Mouse (Mus musculus): ENCODE results near the gene Pcsk2.

Gene Pcsk2

DNA sequence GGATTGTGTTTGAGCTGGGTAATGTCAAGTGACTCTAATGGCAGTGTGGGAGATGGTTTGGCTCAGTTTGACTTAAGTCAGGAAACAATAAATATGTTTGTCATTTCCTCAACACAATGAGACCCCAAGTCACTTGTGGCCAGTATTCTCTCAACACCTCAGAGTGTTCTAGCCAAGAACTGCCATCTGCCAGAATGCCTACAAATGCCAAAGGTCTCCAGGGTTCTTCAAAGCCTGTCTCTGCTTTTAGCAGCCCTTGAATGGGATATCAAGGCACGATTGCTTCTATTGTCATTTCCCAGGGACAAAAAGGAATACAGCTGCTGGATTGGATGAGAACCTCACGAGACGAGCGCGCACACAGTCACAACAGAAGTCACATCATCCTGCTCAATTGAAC, 100.0 kb downstream of the Pcsk2 start:
- DNase-seq: no peak

DNA sequence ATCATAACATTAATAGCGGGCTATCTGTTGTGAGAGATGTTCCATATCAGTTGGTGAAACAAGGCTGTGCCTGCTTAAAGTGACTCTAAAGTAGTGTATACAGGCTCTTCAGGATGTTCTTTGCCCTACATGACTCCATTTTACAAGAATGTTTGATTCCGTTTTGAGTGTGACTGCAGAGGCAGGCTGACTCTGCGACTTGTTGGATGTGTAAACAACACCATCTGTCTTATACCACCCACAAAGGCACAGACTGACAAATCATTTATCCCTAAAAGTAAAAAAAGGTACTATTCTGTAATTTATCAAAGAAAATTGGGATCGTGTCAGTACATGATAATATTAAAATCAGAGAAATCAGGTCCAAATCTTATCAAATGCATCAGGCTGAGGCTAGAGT, 108.7 kb downstream of the Pcsk2 start:
- DNase-seq: no peak

DNA sequence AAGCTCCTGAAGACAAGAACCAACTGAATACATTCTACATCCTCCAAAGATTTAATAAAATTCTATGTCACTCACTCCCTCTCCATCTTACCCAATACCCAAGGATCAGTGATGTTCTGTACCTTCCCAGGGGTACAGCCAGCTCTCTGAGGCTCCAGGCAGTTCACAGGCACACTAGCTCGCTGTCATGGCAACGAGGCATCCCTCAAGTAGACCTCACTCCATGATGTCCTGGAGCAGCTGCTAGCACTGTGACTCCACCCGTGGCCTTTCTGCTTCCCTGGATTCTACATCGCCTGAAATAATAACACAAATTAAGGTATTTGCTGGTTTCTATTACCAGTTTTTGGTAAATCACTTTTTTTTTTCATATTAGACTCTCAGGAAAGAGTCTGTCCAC, 111.0 kb downstream of the Pcsk2 start:
- DNase-seq: no peak

DNA sequence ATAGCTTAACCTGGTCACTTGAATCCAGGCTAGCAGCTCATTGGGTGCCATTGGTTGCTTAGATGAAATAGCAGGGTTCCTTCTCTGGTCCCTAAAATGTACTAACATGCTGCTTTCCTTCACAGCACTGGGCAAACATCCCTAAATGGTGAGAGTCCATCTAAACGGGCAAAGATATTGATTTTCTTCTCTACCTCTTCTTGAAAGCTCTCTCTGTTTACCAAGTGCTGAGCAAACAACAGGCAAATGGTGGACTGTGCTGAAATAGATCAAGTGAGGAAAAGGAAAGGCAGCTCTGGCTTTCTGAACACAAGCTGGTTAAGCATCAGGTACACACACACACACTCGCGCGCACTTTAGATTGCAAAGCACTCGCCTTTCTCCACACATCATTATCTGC, 120.8 kb downstream of the Pcsk2 start:
- DNase-seq: no peak

DNA sequence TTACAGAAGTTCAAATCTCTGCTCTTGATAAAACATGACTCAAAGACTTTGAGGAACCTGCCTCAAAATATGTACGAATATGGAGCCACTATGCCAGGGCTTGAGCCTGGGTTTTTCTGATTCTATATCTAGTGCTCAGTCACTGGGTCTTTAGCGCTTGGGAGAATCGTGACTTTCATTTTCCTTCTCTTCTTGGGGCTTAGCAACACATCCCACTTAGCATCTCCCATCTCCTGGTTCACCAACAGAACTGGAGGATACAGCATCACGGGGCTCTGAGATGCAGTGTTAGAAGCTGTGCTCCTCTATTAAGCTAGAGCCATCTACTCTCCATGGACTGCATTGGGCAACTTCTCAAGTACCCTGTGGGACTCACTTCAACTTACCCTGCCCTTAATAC, 131.9 kb downstream of the Pcsk2 start:
- DNase-seq: no peak

DNA sequence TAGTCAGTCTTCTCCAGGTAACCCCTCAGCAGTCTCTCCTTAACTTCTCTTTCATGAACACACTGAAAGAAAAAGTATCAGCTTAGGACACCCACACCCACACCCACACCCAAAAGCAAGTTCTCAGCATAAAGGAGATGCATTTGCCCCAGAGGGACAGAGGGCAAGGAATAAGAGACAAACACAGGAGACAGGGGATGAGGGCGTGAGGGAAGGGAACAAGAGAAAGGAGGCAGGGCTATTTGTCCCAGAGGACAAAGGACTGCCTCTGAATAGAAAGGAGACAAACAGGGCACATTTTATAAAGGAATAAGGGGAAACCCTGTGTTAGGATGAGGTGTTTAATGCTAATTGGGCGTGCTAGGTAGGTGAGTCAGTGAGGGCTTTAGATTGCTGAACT, 133.6 kb downstream of the Pcsk2 start:
- no peak for DNase-seq

DNA sequence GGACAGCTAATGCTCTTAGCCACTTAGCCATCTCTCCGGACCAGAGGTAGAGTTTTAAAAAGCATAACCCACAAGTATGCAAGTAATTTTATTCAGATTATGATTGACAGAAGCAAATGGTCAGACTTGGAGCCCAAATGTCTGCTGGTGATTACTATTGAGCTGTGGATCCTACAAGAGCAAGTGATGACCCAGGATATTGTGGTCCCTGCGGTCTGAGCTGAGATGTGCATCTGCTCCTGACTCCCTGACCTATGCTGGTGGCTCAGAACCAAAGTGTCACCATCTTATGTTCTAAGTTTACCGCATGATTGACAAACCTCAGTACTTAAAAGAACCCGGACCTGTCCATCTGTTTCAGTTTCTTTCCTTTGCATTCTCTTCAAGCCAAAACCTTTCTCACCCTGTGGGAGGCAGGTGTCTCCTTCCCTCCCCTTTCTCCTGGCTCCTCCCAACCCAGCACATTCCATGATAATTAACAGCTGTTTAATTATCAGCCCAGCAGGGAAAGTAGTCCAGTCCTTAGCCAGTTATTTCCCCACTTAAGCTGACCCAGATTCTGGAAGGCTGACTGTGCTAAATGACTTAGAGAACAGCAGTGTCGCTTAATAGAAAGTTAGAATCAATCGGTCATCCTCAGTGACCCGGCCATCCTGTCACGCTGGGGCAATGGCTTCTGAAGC, 136.1 kb downstream of the Pcsk2 start:
- DNase-seq: no peak

DNA sequence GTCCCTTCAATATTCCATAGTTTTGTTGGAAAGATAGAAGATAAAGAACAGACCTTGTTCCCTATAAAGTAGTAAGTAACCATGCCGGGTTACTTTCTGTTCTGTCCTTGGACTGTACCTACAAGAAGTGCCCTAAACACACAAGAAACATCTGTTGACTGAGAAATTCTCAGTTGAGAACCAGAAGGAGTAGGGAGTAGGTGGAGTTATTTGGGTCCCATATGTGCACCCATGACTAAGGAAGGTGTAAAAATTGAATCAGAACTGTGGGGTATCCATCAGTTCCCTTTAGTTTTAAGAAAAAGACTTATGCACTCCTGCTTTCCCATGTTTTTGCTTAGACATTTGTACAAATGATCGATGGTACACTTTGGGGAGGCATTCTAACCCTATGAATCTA, 137.6 kb downstream of the Pcsk2 start:
- no peak for DNase-seq

DNA sequence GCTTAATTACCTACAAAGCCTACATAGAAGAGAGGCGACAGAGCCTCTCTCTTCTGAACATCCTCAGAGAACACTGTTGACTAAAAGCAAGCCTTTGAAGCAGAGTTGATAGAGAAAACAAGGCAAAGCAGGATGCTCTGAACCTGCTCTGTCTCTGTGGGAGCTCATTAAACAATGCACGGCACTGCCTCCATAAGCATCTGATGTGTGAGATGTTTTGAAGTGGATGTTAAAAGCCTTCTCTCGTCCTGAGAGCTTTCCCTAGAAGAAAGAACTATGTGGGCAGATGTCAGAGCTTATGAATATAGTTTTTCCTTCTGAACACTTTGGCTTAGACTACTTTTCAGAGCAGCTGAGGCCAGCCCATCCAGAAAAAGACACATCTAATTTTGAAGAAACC, 145.3 kb downstream of the Pcsk2 start:
- DNase-seq: no peak

DNA sequence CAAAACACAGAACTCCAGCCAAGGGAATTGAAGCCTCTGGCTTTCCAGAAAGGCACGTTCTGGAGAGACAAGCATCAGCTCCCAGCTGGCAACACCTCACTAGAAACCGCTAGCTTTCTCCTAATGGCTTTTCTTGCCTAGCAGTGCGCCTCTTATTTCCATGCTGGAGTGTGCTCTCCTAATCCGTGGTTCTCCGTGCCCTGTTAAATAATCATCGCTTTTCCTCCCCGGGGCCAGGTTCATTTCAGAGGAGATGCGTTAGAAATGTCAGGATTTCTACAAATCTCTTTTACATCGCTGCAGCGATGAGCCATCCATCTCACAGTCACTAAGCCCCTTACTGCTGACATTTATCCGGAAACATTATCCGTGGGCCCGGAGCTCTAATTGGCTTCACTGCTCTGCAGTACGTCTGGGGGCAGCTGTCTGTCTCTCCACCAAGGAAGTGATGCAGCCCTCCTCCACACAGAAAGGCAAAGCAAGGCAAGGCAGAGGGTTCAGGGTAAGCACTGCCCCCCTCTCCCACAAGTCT, 150.1 kb downstream of the Pcsk2 start:
- no peak for DNase-seq

DNA sequence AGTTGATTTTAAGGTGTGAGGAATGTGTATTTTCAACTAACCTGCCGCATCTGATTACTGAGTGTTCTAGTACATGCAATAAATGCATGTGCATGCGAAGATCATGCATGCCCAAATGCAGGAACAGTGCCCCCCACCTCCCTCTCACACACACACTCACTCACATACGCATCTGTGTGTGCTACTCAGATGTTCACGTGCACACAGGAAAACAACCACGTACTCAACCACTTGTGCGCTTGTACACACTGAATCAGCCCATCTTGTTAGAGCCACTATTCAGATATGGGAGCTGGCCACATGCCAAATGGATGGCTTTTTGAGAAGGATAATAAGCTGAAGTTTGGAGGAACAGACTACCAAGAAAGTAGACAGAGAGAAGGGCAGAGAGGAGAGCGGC, 150.7 kb downstream of the Pcsk2 start:
- DNase-seq: no peak

DNA sequence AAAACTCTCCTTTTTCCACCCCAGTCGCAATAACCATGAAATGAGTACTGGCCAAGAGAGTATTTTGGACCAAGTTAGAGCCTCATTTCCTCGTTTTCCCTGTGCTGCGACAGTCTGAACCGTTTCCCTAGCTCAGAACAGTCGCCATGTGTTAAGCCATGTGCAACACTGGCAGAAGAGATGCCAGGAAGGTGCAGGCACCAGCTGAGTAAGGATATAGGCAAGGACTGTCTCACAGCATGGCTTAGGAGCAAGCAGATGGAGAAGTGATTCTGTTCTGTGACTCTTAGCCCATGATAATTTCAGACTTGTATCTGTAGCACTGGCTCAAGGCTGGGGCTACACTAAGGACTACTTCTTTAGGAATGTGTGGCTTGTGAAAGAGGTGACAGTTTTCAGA, 155.2 kb downstream of the Pcsk2 start:
- no peak for DNase-seq

DNA sequence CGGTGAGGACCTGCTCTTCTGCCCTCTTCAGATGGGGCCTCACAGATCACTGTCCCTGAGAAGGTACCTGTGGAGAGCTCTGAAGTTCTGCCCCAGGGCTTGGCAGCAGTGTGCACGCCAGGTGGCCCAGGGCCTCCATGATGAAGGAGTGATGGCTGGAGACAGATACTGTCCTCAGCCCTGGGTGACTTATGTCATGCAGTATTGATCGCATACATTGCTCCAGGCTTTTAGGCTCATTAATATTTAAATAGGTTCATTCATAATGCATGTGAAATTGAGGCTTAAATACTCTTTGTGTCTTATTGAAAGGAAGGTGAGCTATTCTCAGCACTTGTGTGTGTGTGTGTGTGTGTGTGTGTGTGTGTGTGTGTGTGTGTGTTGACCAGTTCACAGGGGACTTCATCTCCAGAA, 157.0 kb downstream of the Pcsk2 start:
- no peak for DNase-seq

DNA sequence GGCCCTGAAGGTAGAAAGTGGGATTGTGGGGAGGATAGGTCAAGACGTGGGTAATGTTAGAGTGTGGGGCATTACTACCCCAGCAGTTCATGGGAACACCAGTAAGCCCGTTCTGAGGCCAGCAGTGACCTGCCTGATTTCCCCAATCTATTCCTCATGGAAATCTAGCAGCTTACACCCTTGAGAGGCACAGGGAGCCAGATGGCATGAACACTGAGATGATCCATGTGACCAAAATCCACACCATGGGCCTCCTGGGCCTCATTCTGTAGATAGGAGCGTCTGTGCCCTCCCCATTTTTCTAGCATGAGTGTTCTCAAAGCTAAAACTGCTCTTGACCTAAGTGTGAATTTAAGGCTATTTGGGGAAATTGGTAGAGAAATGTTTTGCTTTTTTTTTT, 162.2 kb downstream of the Pcsk2 start:
- DNase-seq: no peak

DNA sequence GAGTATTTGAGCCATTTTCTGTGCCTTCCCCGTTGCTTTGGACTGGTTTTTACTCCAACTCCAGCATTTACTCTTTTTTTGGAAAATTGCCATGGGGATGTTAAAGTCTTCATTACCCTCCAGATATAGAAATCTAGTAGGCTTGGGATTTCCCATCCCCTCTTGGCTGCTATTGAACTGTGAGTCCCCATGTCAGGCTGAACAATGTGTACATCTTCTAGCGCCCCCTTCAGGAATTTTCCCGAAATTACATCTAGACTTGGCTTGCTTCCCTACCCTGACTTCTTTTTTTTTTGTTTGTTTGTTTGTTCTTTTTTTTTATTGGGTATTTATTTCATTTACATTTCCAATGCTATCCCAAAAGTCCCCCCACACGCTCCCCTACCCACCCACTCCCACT, 163.3 kb downstream of the Pcsk2 start:
- no peak for DNase-seq

DNA sequence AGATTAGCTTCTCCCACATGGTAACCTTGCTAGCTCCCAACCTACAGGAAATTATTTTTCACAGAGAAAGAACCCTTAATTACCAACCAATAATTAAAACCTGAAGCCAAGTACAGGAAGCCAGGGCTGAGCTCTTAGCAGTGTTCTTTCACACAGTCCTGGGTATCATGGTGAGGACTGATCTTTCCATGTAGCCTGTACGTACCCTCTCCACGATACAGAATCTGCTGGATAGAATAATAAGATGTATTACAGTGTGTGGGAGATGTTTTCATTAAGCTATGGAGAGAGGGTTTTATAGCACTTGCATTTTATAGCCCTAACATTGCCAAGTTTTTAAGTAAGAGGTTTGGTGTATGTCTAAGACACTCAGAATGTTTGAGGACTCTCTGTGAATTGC, 164.0 kb downstream of the Pcsk2 start:
- no peak for DNase-seq

DNA sequence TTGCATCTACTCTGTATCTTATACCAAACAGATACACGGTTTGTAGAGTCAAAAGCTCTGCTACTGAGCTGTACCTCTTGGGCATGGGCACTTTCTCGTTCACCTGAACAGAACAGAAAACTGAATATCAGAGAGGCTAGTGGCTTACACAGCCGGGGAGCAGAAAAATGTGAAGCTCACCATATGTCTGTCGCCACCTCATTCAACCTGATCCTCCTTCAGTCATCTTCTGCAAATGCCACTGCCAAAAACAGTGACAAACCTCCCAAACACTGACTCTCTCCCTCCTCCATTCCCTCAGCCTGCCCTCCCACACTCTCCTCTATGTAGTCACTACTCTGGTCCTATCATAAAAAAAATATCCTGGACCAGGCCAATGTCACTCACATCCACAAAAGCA, 165.9 kb downstream of the Pcsk2 start:
- no peak for DNase-seq

DNA sequence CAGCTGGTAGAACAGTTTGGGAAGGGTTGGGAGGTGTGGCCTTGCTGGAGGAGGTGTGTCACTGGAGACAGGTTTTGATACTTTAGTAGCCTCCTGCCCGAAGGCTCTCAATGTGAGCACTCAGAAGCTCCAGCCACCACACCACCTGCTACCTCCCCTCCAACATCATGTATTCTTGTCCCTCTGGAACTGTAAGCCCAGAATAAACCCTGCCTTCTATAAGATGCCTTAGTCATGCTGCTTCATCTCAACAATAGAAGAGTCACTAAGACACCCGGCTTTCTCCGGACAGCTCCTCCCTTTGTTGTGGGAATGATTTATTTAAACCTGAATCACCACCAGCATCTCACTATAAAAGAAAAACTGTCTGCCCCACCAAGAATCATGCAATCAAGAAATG, 166.9 kb downstream of the Pcsk2 start:
- no peak for DNase-seq

DNA sequence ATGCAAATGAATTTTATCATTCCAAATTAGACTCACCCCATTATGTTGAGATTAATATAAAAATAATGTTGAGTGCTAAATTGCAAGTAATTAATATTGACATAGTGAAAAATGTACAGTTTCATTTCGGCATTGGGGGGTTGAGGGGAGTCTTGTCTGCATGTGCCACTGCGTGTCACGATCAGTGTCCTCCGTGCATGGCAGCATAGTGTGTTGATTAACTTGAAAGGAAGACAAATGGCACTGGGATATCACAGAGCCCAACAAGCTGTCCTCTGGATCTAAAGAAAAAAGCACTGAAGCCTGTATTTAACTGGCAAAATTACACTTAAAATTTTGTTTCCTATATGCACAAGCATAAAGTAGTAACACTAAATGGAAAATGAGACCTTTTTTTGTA, 167.9 kb downstream of the Pcsk2 start:
- DNase-seq: no peak

DNA sequence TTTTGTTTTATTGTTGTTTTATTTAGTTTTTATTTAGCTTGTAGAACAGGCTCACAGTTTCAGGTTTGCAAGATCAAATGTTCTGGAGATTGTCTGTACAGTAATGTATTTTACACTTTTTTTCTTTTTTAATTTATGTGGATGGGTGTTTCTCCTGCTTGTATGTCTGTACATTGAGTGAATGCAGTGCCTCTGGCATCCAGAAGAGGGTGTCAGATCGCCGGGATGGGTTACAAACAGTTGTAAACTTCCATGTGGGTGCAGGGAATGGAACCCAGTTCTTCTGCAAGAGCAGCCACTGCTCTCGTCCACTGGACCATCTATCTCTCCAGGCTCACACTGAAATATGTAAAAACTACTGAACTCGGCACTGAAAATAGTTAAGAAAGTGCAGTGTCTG, 169.2 kb downstream of the Pcsk2 start:
- no peak for DNase-seq

DNA sequence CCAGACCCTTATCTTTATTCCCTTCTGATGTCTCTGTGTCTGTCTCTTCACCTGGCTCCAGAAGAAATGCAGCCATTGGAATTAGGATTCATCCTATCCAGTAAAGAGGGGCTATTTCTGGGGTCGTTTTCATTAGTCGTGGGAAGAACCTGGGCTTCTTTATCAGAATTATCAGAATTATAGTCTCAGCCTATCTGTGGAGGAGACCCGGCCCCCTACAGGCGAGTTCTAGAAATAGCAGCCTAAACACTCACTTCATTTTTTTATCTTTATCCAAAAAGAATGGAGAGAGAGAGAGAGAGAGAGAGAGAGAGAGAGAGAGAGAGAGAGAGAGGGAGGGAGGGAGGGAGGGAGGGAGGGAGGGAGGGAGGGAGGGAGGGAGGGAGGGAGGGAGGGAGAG, 177.3 kb downstream of the Pcsk2 start:
- no peak for DNase-seq

DNA sequence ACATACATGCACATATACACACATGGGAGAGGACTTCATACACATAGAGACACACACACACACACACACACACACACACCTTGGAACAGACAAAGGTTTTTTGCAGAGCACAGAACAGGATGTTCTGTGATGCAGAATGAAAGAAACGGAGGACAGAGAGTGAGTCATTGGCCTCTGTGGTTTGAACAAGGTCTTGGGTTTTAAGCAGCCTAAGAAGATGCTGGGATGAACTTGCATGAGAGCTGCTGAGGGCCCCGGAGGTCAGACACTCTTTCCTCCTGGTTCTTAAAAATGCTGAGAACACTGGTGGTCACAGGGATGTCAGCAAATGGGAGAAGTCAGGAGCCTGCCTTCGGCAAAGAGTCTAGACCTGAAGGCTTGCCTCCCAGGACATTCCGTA, 178.1 kb downstream of the Pcsk2 start:
- DNase-seq: no peak

DNA sequence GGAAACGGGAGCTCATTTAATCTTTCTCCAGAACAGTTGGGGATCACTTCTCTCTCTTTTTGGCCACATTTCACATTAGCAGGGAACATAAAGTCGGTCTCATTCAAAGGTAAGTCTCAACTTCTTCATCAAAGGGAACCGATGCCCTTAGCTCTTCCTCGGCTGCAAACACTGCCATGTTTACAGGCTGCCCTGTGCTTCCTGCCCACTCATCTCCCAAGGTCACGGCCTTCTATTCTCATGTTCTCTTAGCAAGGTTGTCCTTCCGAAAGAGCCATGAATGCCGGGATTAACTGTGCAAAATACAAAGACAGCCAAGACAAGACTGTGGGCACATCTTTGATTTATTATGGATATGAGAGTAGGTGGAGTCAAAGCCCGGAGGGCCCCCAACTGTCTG, 178.8 kb downstream of the Pcsk2 start:
- no peak for DNase-seq

DNA sequence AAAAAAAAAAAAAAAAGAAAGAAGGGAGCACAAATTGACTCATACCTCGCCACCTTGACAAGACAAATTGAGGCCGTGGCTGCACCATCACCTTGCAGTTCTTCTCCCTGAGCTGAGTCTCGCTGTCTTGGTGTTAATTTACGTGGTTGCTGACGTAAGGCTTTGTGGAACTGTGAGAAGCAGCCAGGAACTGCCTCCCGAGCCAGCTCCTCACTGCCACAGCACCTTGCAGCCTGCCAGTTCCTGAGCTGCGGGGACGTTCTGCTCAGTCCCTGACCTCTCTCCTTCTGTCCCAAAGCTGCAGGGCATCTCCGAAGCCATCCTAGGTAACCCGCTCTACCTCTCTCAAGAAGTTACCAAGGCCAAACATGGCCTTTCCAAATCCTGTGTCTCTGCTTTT, 186.5 kb downstream of the Pcsk2 start:
- DNase-seq: no peak

DNA sequence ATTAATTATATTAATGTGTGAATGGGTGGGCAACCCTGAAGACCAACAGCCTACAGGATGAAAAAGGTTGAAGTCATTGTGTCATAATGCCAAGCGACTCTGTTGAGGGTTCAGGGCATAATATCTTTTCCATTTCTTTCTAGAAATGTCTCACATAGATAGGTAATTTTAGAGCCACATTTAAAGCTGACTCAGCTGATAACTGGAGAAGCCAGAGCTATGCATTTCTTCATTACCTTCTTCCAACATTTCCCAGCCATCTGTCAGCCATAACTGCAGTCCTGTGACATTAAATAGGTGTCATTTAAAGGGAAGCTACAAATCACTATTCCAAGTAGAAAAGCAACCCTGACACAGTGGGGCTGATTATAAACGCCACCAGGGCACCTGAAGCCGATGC, 189.5 kb downstream of the Pcsk2 start:
- DNase-seq: no peak

All from thymus, postnatal 25 days (tissue).